Mouse (Mus musculus) NIH3T3 (cell line): ENCODE data around the gene Gramd1b.
A peak's percentile ranks its signal among the peaks of the same experiment; 100 is the strongest.

Experiments
- DNase-seq: peaks from one replicate; pipeline ENCODE4 v3.0.0-alpha.2; 2012; ENCODE audit warnings: low read depth

The Gramd1b gene

DNA sequence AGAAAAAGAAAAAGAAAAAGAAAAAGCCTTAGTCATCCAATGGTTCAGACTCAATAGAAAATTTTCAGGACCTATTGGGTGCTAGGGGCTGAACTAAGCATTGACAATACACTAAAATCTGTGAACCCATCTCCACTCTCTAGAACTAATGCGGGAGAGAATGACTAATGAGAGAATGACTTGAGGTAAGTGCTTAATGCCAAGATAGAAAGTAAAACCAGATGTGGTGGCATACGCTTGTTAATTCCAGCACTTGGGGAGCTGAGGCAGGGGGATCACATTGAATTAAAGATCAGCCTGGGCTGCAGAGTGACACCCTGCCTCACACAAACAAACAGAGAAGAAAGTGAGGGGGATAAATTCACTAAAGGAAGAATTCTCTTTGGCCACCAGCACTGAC lies 131.0 kb downstream of the Gramd1b start:
- peak; percentile 68 for DNase-seq

DNA sequence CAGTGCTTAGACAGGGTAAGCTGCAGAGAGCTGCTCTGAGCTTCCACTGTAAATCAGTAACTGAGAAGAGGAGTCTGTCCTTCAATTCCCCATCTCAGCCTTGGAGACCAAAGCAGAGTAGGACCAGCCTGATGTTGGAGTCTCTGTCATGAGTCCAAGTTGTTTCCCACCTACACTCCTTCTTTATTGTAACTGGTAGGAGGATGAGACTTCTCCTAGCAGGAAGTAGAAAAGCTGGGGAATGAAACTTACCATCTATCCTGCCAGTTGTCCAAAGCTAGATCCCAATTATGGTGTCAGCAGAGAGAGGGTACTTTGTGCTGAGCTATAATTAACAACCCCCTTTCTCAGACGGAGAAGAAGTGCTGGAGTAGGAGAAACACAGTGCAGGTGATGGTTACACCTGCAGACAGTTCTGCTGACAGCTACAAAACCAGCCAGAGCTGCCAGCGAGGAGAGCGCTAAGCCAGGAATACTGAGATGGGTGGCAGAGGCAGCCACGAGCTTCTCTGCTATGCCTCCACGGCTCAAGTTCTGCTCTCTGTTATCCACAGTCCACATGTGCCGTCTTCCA lies 131.7 kb downstream of the Gramd1b start:
- no peak for DNase-seq

DNA sequence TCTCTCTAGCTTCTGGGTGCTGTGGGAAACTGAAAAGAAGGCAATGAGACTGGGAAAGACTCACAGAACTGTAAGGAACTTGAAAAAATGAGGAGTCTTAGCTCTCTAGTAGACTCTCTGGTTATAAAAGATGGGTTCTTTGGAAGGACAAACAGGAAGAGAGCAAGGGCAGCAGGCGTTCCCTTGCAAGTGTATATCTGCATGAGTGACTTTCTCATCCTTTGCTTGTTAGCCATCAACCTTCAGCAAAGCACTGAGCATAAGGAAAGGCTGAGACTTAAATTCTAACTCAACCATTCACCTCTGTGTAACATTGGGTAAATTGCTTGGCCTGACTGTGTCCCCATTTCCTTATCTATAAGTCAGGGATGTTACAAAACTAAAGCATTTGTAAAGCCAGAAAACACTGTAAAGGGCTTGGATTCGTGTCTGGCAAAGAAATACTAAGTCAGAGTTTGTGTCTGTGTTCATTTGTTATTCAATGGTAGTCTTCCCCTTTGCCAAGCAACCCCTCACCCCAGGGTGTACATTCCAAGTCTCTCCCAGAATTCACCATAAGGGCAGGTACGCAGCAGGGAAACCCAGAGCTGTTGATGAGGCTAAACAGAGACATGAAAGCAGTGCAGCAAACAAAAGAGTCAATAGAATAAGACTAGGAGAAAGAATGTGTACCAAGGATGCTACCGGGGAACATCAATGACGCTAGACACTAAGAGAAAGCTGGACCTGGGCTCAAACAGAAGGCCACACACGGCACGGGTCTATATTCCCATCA lies 133.5 kb downstream of the Gramd1b start:
- no peak for DNase-seq

- DNase-seq = peak; percentile 13
Observed at GRCm38 (mm10) chr9:40397036-40397435, 134.1 kb downstream of the Gramd1b start.

- no peak for DNase-seq
Observed at GRCm38 (mm10) chr9:40396171-40396570, 135.0 kb downstream of the Gramd1b start.

DNA sequence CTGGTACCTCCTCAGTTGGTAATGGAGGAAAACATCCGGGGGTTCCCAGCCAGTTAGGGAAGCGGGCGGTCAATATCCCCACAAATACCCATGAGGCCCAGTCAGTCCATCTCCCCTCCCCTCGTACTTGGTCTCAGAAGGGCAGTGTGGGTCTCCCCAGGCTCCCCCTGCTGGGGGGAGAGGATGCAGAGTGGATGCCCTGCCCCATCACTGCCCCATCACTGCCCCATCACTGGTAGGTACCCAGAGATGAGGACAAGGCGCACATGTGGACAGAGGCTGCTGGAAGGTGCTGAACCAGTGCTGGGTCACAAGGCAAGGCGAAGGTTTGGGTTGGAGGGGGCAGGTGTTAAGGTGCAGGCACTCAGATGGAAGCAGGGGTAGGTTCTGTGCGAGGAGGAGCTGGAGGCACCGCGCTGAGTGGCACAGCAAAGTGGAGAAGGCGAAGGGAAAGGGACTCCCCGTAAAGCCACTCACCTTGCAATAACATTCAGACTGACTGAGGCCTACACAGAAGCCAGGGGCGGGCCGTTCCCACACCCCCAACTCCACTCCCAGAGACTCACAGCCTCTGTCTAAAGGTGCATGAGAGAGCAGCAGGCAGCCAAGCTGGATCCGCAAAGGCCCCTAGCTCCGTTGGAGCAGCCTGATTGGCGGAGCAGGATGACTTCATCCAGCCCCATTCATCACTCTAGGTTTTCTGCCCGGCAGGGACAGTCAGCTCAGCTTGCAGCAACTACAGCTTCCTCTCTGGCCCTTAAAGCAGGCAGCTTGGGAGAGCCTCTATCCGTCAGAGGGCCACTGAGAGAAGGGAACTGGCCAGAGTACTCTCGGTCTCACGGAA lies 139.1 kb downstream of the Gramd1b start:
- DNase-seq = peak; percentile 61

DNA sequence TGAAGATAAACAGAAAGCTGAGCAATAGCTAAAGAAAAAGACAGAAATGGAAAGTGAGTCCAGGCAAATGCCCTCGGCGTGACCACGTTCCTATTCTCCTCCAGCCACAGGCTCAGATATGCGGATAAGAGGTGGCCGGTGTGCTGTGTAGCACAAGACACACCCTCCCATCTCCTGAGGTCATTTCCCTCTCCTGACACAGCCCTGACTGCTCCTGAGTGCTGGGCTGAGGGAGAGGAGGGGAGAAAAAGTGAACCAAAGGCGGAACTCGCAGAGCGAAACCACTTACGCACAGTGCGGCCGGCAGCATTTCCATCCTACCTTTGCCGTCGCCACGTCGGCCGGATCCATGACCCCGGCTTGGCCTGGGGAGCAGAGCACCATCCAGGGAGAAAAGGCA lies 139.8 kb downstream of the Gramd1b start:
- DNase-seq = no peak

DNA sequence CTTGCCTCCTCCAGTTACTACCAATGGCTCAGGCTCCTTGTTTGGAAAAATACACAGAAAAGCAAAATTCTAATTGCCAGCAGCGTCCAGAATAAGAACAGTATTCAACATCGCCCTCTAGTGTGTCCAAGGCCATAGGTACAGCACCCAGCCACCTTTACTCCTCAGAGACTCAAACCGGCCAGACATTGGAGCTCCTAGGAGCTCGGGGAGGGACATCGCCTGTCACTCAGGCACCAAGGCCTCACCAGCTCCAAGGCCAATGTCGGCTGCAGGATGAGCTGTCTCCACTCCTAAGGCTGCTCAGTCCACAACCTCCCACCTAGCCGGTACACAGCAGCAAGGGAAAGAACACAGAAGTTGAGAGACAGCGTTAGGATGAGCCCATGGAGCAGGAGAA lies 140.3 kb downstream of the Gramd1b start:
- peak; percentile 22 for DNase-seq

DNA sequence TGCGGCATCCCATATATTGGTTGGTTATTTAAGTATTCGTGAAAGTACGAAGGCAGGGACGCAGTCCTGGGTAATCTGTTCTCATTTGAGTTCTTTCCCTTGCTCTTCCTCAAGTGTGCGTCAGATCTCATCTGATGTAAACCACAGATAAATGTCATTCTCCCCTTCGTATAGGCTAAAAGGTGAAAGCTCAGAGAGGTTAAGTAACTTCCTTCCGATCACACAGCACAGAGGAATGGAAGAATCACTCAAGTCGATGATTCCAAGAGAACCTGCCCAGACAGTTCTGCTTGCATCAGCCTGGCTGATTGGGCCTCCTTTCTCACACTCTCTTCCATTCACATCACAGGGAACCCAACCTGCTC lies 140.8 kb downstream of the Gramd1b start:
- DNase-seq = no peak

DNA sequence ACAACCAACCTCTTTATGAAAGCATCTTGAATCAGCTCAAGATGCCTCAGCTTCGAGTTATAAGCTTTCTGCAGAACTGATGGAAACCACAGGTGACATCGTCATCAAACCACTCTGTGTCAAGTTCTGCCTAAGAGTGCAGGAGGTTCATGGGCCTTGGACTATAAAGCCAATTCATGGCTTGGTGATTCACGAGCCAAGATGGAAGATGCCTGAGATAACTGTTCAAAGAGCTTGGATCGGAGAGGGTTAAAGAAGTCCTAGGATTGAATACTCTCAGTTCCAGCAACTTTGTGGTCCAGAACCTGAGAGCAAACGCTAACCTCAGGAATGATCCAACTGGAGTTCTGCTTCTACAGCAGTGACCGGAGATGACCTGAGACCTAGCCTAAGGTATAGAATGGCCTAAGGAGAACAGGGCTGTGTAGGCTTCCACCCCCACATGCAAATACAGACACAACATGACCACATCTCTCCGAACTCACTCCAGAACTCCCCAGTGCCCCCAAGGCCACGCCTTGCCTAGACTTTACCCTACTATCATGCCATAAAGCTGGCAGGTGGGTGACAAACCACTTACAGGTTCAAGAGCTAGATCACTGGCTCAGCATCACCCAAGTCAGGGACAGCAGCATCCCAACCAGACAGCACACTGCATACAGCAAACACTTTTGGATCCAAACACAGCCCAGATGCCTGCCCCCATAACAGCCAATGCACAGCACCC lies 141.4 kb downstream of the Gramd1b start:
- DNase-seq = no peak

- DNase-seq = no peak
Observed at GRCm38 (mm10) chr9:40389175-40389574, 142.0 kb downstream of the Gramd1b start.

- no peak for DNase-seq
Observed at GRCm38 (mm10) chr9:40384781-40385180, 146.4 kb downstream of the Gramd1b start.

GRCm38 (mm10) chr9:40382508-40382907 lies 148.7 kb downstream of the Gramd1b start:
- DNase-seq = no peak

DNA sequence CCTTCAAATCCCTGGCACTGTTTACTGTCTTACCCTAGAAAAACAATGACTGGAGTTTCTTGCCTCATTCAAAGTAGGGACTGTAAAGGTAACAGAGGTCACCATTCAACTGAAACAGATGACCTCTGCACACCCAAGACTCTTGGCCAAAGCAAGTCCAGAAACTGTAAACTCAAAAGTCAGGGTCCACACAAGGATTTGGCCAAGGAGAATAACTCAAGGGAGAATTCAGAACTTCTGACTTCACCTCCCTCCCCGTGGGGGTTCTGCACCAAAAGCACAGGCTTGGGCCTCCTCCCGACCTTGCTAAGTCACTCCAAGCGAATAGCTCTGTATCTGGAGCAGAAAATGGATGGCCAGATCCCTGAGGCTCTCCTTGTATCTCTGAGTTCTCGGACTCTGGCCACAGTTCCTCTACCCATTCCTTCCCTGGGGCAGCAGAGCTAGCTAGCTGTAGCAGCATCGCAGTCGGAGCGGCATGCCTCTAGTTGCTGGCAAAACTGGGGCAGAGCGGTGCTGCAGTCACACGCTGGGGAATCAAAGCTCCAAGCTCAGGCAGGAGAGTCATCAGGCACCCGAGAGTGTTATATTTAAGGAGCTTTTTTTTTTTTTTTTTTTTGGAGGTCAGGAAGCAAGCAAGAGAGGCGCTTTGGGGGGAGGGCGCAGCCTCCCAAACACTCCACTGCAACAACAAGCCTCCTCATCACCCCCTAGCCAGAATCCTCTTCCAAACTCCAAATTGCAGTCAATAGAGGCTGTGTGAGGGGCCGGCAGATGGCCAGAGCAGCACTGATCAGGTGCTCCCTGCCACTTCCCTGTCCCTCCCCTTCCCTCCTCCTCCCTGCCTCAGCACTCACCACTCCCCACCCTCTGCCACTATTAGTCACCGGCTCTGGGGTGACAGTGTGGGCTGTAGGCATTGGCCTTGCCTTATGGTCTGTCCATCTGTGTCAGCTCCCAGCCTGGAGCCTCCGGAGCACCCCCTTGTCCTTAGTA lies 149.5 kb downstream of the Gramd1b start:
- DNase-seq = peak; percentile 6

- DNase-seq = no peak
Observed at GRCm38 (mm10) chr9:40376711-40377410, 154.3 kb downstream of the Gramd1b start.

GRCm38 (mm10) chr9:40376139-40376541 lies 155.0 kb downstream of the Gramd1b start:
- DNase-seq = no peak

- no peak for DNase-seq
Observed at GRCm38 (mm10) chr9:40375518-40375917, 155.7 kb downstream of the Gramd1b start.

GRCm38 (mm10) chr9:40374992-40375391 lies 156.2 kb downstream of the Gramd1b start:
- no peak for DNase-seq

DNA sequence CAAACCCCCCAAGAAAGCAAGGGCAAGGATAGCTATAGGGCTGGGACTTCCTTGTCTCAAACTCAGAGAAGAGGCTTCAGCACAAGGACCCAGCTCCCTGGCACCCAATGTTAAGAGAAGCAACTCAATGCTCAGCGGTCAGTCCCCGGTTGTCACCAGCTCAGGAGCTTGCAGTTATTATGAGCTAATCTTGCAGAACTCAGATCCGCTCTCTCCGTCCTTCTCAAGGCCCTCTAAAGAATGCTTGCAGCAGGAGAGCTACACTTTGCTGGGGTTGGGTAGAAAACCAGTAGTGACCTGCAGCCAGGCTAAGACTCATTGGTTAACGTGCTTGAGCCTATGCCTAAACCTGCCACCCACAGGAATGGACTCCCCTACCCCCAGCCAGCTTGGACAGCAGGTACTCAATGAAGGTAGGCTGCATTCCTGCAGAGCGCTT lies 156.6 kb downstream of the Gramd1b start:
- DNase-seq = no peak

DNA sequence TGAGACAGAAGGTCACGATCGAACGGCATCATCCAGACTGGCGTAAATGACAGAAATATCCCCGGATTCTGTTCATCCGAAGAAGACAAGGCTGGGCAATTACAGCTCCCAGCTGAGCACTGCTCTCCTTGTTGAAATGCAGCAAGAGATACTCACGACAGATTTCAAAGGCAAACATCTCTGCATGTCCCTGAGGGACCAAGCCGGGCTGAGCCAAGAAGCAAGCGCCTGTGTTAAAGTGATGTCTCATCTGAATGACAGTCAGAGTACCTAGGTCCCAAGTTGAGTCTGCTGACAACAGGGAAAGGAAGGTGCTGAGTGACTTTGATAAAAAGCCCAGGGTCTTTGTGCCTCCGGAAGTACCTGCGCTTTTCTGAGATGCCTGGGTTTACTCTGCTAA lies 157.1 kb downstream of the Gramd1b start:
- DNase-seq = no peak
